Mouse (Mus musculus) CD8-positive naive resting alpha-beta T cell, adult 2 months (primary cell): ENCODE measurements around the gene Olfr460.
"Not testable (repeated sequence)": the region's sequence is repeated elsewhere in the genome, so short reads cannot be mapped to it uniquely, and the experiment has no call there.

ENCODE experiments used
- DNase-seq, 2 experiments: peaks; one replicate each; pipeline ENCODE4 v3.0.0; 2022; ENCODE audit warnings: low read depth in 2 of 2, low spot score in 2 of 2

The Olfr460 gene

GRCm38 (mm10) chr6:40569187-40569586 lies at the start of gene Olfr460:
Gene Olfr460 (plus strand): TSS chr6:40569487.
- no peak for DNase-seq

- DNase-seq: no peak
Measured at GRCm38 (mm10) chr6:40544690-40545089, 24.6 kb upstream of the Olfr460 start.

GRCm38 (mm10) chr6:40554950-40555349 lies 14.3 kb upstream of the Olfr460 start, which contains the start of gene Olfr461:
Gene Olfr461 (minus strand): TSS chr6:40555050.
- DNase-seq: no peak

GRCm38 (mm10) chr6:40573618-40574017 lies 4.3 kb downstream of the Olfr460 start:
- DNase-seq: no peak

GRCm38 (mm10) chr6:40576305-40576704 lies 7.0 kb downstream of the Olfr460 start:
- DNase-seq: no peak

- DNase-seq: no peak
Measured at GRCm38 (mm10) chr6:40584336-40584735, 15.0 kb downstream of the Olfr460 start.

- DNase-seq: no peak
Measured at GRCm38 (mm10) chr6:40585645-40586044, 16.4 kb downstream of the Olfr460 start, which contains the start of gene Clec5a. Gene Clec5a (minus strand): TSS chr6:40585821.

GRCm38 (mm10) chr6:40588346-40588745 lies 19.1 kb downstream of the Olfr460 start:
- DNase-seq: no peak

- no peak for DNase-seq
Measured at GRCm38 (mm10) chr6:40594804-40595550, 25.7 kb downstream of the Olfr460 start.

- DNase-seq: not testable (repeated sequence)
Measured at GRCm38 (mm10) chr6:40598546-40598945, 29.3 kb downstream of the Olfr460 start.

- DNase-seq: no peak
Measured at GRCm38 (mm10) chr6:40607431-40607830, 38.1 kb downstream of the Olfr460 start.

GRCm38 (mm10) chr6:40610244-40610643 lies 41.0 kb downstream of the Olfr460 start:
- DNase-seq: no peak

GRCm38 (mm10) chr6:40613260-40613852 lies 44.1 kb downstream of the Olfr460 start, which contains the start of gene Tas2r138:
Gene Tas2r138 (minus strand): TSS chr6:40613310.
- DNase-seq: no peak

- DNase-seq: no peak
Measured at GRCm38 (mm10) chr6:40617965-40618364, 48.7 kb downstream of the Olfr460 start.
